Mouse (Mus musculus) bone marrow macrophage, adult 2 months (primary cell): ENCODE results near the gene 4930404N11Rik.

ENCODE experiments used
- CTCF ChIP-seq: IDR thresholded peaks from 2 replicates; pipeline ENCODE4 v1.5.1; 2012; ENCODE audit warnings: low read depth, mild to moderate bottlenecking, low read length, moderate library complexity
- POLR2A ChIP-seq: IDR thresholded peaks from 2 replicates; pipeline ENCODE4 v1.6.1; 2012; ENCODE audit warnings: mild to moderate bottlenecking, low read depth, low read length, borderline replicate concordance

- no peak for TF ChIP-seq CTCF
- no peak for TF ChIP-seq POLR2A
Observed at GRCm38 (mm10) chr10:81356352-81356990, 9.1 kb downstream of the 4930404N11Rik start.
